Mouse (Mus musculus) gastrocnemius, postnatal 4 days (tissue): ENCODE measurements around the gene Pced1b. TPM values are rescaled to one million over a fixed set of nuclear protein-coding genes. Genes with fewer than 3 reads are reported as not detected.

ENCODE experiments used
- DNase-seq, 2 experiments: peaks; one replicate each; pipeline ENCODE4 v3.0.0; 2021 to 2022; ENCODE audit warnings: low spot score in 2 of 2, mixed read lengths in 2 of 2
- total RNA-seq, 2 experiments: library from RNA; stranded (reverse); gene quantifications; 2 replicates each; pipeline ENCODE4 v1.2.3; 2021

Gene Pced1b
- total RNA-seq, 2 experiments from 2014 or later = 4.6 to 6.3 TPM

DNA sequence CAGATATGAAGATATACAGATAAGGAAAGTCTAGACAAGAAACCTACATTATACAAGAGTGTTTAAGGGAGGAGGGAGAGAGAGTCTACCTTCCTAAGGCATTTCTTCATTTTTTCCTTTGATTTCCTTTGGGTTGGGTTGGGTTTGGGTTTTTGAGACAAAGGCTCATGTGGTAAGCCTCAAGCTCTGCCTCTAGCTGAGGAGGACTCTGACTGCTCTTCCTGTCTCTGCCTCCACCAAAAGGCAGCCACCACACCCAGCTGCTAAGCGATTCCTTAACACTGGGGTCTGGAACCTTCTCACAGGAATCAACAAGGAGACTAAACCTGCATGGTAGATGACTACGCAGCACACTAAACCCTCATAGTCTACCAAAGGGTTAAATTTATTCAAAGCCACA is 143.9 kb downstream of the Pced1b start:
- no peak for DNase-seq

DNA sequence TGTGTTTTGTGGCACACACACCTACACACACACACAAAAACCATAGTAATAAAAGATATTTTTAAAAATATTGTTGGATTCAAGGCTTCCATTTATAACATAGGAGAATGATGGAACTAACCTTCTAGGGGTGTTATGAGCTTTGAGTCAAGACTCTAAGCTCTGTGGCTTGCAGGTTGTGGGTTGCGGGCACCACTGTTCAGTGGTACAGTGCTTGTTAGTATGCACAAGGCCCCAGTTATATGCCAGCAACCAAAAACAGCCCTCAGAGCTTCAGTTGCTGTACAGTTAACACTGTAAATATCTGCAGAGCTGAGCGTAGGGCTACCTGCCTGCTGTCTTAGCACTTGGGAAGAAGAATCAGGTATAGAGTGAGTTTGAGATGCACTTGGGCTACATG is 144.5 kb downstream of the Pced1b start:
- DNase-seq = no peak

DNA sequence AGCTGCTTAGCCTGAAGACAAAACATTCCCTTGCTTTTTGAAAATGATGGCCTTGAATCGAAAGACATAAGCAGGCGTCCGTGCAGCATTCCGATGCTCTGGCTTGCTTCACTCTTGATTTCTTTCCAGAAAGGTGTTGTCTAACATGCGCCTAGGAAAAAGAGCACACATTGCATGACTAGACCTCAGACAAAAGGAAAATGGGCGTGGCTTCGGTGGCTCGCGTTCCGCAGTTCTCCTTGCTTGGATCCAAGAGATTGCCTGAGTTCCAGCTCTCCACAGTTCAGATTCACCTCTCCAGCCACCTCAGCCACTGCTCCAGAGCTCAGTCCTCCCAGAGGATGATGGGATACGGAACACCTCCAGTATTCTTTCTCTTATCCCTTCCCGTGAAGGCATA is 147.7 kb downstream of the Pced1b start:
- DNase-seq = no peak

DNA sequence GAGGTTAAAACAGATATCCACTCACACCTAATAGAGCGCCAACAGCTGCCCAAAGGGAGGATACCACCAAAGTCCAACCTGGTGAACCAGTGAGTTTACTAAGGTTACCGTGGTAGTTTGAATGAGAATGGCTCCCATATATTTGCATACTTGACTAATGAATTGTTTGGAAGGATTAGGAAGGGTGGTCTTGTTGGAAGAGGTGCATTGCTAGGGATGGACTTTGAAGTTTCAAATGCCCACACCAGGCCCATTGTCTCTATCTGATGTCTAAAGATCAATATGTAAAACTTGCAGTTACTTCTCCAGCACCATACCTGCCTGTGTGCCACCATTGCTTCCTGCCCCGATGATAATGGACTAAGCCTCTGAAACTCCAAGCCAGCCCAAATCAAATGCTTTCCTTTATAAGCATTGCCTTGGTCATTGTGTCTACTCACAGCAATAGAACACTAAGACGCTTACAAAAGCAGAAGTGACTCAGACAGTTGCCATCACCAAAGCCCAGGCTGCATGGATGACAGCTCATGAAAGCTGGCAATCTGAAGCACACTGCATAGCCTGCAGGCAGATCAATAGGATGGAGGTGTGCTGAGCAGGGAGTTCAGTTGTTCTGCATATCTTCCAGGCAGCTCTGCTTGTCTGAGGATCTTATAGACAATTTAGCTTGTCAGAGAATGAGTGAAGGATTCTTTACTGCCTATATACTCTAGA is 149.8 kb downstream of the Pced1b start:
- no peak for DNase-seq

DNA sequence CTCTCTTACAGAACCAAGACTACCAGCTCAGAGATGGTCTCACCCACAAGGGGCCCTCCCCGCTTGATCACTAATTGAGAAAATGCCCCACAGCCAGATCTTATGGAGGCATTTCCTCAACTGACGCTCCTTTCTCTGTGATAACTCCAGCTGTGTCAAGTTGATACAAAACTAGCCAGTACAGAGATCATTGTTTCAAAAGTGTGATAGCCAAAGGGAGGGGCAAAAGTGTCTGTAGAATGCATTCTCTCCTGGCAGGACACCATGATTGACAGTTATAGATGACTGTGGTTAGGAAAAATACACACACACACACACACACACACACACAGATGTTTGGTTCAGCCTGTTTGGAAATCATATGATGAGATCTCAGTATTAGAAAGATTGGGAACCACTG is 150.9 kb downstream of the Pced1b start:
- no peak for DNase-seq

DNA sequence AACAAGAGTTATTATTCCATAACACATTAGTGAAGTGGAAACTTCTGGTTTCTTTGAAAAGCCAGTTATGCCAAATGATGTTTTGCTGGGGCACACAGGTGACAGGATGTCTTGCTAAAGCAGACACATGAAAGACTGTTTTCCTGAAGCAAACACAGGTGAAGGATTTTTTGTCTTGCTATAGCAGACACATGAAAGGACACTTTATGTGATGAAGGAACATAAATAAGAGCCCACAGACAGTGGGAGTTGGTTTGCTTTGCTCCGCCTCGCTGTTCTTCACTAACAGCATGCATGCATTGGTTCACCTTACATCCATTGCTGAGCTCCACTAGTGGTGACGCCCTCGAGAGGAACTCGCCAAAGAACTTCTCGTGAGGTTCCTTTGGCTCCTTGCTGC is 154.0 kb downstream of the Pced1b start:
- DNase-seq = no peak

DNA sequence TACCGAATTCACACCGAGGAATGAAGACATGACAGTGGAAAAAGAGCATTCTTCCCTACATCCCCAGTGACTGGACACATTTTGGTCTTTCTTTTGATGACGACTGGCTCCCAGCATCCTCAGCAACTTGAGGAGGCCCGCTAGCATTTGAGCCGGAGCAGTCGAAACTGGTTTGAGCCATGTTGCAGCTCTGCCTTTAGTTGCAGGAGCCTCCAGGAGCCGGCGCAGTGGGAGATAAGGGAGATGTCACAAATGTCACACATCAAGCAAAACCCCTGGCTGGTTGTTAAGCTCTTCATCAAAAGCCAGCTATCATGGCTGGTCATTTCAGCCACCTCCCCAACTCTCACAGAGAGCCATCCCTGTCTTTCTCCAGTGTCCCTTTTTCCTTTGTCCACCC is 157.6 kb downstream of the Pced1b start:
- DNase-seq = no peak

DNA sequence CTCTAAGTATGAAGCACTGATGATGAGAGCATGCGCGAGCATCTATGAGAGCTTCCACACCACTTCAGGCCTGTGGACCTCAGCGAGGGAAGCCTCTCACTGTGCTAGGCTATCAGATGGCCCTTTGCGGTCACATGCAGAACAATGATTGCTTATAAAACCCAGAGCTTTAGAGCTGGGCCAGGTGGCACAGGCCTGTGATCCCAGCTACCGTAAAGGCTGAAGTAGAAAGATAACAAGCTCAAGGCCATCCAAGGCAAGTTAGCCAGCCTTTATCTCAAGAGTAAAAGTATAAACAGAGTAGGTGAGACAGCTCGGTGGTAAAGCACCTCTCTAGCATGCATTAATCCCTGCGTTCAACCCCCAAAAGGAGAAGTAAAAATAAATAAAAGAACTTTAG is 158.1 kb downstream of the Pced1b start:
- no peak for DNase-seq

DNA sequence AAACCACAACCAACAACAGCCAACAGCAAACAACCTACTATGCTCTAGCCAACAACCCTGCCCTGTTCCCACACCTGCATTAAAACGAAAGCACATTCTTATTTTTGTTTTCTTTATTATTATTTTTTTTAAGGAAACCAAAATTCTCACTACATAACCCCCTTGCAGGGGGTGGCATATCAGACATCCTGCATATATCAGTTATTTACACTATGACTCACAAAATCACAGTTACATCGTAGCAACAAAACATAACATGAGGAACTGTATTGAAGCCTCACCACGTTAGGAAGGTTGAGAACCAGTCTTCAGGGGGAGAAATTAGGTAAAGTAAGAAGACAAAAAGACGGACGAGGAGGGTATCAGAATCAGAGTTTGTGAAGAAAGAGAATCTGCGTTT is 159.2 kb downstream of the Pced1b start:
- no peak for DNase-seq

DNA sequence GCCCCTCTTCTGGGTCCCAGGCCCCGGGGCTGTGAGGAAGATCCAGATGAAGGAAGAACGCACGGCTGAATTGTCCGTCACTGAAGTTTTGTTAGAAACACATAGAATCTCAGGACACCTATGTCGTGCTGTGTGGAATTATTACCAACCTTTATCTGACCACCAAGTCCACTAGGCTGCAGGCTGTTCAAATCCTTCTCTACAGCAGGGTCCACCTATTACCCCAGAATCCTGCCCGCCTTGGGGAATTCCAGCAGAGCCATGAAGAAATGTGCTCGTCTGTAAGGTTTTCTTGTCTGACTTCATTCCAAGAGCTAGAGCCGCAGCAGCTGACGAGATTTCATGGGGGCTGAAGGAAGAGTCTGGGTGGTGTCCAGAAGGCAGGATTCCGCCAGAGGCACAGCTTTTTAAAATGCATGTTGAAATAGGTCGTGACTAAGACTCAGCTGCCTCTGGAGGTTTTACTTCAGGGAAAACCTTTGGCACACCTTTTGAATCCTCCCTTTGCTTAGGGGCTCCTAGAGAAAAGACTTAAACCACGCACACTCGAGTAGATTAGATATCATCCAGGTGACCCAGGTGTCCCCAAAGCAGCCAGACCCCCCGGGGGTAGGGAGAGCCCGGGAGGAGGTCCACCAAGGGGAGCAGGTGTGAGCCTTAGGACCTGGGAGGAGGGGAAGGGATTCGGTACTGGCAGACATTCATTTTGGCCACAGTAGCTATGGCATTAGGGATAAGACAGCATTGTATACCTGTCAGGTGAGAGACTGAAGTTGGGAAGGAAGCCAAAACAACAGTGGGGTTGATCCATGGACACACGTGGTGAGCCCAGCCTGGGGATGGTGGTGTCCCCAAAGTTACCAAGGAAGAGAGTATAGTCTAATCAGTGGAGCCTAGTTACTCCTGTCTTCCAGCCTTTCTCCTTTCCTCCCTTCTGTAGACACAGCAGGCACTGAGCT is 160.9 kb downstream of the Pced1b start:
- peak in 1 of 2 experiments; percentile 28 for DNase-seq

DNA sequence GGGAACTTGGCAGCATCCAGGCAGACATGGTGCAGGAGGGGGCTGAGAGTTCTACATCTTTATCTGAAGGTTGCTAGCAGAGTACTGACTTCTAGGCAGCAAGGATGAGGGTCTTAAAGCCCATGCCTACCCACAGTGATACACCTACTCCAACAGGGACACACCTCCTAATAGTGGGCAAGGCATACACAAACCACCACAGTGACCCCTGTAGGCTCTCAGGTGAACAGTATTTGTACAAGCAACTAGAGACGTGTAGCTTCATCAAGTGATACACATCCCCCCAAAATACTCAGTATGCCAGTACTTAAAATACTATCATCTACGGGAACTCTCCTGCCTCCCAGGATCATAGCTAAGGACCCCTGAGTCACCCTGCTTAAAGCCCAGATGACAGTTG is 164.2 kb downstream of the Pced1b start:
- no peak for DNase-seq

DNA sequence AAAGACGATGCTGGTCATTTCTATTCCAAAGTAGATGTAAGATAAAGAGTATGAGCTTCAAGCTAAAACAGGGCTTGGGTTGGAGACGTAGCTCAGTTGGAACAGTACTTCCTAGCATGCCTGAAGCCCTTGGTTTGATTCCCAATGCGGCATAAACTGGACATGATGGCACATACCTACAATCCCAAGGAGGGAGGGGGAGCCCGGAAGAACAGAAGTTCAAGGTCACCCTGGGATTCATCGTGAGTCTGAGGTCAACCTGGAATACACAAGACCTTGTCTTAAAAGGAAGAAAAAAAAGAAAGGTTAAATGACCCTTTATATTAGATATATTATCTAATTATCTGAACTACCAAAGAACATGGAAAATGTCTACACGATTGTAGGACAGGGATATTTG is 164.8 kb downstream of the Pced1b start:
- DNase-seq = no peak

DNA sequence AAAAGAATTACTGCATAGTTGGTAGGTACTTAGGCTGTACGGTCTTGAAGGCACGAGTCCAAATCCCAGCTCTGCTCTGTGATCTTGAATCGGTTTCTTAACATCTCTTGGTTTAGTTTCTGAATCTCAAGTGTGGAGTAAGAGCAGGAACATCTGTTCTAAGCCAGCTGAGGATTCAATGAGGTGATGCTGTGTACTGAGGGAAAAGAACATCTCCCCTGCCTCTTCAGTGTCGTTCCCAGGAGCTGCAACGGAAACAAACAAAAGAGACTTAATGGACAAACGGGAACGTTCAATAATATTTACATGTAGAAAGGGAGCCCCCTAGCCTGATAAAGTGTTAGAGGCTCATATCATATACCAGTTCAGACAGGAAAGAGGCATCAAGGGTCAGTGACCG is 165.4 kb downstream of the Pced1b start:
- no peak for DNase-seq

DNA sequence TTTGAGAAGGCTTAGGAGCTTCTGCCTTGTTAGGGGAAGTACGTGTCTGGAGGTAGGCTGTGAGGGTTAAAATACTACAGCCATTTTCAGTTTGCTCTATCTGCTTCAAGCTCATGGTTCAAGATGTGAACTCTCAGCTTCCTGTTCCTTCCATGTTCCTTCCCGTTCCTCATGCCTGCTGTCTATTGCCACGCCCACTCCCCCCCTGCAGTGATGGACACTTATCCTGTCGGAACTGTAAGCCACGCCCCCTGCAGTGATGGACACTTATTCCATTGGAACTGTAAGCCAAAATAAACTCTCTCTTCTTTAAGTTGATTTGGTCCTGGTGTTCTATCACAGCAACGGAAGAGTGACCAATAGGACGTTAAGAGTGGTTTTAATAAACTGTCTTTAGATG is 166.0 kb downstream of the Pced1b start:
- no peak for DNase-seq

DNA sequence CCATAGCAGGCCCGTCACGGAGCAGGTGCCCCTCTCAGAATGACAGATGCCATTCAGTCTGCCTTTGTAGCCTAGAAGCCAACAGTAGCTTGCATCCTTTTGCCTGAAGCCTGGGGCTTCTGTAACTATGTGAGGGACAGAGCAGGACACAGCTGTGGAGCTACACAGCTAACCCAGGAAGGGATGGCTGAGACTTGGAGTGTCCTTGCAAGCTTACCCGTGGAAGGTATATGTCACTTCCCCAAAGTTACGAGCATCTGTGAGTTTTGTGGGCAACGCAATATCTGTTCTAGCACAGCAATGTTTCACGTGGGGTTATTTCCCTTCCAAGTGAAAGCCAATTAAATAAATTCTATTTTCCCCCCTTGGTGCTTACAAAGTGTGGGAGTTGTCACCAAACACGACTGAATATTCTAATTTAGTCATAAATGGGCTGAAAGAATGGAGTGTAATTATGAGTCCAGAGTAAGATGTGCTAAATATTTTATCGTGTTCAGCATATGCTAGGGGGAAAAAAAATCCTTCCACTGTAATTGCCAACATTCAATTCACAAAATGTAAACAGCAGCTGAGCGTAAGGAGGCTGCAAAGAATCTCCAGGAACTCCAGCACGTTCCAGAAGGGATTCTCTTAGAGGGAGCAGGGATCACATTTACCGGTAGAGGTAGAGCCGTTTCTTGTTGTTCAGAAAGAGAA is 168.0 kb downstream of the Pced1b start:
- DNase-seq = no peak

DNA sequence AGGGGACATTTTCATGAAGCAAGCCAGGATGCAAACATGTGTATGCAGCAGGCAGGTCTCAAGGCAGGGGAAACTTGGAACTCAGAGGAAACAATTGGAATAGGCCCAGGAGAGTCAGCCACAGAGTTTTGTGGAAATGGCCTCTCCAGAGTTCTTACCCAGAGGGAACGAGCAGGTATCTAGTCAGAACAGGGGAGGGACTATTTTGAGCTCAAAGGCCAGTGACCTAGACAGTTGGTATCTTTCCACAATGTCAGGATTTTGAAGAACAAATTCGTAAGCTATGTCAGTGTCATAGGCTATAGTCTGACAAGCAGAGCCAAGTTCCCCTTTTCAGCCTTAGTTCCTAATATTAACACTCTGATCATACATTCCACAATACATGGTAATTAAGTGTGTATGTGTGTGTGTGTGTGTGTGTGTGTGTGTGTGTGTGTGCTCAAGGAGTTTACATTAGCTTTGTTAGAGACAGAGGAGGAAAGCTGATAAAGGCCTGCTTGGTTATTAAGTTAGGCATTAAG is 168.6 kb downstream of the Pced1b start:
- no peak for DNase-seq

DNA sequence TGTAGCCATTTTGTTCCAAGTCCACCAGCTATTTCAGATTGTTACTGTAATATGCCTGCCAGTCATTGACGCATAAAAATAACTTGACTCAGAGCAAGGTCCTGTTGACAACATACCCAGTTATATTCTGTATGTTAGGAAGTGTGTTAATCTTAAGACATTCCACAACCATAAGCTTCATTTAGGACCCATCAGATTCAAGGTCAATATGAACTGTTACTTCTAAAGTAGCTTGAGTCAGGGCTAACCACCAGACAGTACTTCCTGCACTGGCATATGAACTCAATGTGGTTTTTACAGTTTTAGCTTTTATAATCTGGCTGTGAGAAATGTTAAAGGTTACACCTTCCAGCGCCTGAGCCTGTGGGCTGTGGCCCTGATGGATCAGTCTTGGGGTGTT is 173.4 kb downstream of the Pced1b start:
- no peak for DNase-seq

DNA sequence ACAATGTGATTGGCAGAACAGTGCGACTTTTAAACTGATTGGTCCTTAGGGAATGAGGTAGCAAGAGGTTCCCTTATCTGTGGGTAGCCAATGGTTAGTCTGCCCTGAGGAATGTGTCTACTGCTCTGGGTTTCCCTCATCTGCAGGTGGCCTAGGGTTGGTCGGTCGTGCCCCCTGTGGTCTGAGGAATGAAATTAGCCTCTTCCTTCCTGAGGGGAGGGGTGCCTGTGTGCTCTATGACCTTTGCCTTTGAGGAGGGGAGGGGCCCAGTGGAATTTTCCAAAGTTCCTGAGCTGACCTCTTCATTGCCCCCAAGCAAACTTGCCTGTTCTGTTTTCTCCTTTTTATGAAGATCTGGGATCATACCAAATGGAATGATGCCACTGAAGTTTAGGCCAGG is 174.6 kb downstream of the Pced1b start:
- DNase-seq = no peak

DNA sequence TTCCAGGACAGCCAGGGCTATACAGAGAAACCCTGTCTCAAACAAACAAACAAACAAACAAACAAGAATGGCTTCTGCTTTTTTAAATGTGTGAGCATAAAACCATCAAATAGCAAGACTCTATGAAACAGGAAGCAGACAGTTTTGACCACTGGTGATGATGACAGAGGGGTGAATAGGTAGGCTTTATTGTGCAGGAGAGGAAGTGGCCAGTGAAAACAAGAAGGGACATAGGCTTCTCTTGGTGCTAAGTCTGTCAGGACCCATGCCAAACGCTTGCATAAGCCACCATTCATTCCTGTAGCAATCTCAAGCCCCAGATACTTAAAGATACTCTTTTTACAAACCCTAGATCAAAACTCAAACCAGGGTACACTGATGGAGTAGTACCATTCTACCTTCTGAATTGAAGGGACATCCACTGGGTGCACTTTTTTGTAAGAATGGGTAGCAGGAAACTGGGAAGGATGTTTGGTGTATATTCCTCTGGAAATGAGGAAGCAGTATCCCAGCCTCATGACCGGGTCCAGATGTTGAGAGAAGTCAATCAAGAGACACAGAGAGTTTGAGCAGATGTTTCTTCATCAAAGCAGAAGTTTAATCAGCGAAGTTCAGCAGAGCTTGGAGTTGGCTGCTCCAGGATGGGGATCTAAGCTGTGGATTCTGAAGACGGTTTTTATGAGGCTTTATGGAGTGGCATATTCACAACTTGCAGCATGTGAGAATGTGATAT is 175.5 kb downstream of the Pced1b start:
- no peak for DNase-seq

DNA sequence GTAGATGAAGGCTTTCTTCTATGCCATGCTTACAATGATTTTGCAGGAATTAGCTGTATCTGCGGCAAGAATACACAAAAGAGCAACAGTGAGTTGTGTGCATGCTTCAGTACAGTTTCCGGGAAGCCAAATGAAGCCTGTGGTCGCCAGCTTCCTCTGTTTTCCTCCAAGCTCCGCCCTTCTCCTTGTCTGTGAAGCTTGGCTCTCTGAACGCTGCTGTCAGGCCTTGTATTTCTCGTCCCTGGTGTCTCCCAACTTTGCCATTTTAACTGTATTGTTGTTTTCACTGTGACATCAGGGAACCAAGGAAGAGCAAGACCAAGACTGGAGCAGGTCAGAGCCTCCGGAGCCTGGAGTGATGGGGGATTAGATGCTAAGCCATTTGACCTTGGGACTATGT is 177.5 kb downstream of the Pced1b start:
- DNase-seq = no peak

DNA sequence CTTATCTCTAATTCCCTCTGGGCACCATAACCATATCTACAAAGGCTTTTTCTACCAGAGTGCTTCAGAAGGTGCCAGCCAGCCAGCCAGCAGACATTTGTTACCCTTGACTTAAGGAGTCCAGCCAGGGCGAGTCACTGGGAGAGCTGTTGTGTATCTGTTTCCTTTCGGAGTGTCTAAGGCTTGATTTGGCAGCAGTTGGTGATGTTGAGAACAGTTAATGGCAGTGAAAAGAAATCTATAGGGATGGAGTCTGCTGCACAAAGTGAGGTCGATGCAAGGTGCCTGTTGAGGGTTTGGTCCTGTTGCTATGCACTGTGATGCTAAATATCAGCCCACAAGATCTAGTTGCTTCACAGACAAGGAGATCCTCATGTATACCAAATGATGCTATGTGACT is 178.1 kb downstream of the Pced1b start:
- no peak for DNase-seq
